Comparison of ENCODE assay signal across 8 mouse cellular contexts in the genomic region with DNA sequence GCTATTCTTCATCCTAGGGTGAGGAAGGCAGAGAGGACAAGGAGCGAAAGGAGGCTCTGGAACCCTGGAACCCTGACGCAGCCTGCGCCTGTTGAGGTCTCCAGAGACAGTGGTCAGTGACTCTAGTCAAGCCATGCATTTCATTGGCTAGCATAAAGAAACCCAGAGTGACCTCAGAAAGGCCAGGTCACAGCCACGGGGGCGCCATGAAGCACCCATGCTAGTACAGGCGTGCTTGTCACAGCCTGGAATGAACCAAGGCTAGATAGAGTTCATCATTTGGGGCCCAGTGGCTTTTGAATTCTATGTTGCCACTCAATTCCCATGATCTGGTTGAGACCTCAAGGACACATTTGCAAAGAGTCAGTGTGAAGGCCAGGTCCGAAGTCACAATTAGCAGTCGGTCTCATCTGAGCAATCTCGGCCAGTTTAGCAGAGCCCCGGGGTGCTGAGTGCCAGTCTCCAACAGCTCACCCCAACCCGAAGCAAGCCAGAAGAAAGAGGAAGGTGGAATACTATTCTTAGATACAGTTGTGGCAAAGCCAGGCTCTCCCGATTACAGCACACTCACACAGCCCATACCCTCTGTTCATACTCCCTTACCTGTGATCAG. TPM values are rescaled to one million over a fixed set of nuclear protein-coding genes. Genes with fewer than 3 reads are reported as not detected.
DNase-seq lines count a peak whose midpoint lies in the region; ATAC-seq lines count a peak whose summit lies in the region.

No protein-coding gene starts in this region.

- DNase-seq in heart, embryonic 10.5 days (ENCODE audit: low spot score): no peak
- no peak for DNase-seq in heart, adult 8-10 months (ENCODE audit: low spot score)
- no peak for DNase-seq in neural tube, embryonic 10.5 days (ENCODE audit: extremely low spot score, low spot score)
- no peak for DNase-seq in urinary bladder, postnatal 14 days (ENCODE audit: low spot score)

- peaks cover 30% of the 10 kb centered on the region for H3K4me1 ChIP-seq in heart, embryonic 10.5 days
- H3K4me1 ChIP-seq in neural tube, embryonic 12.5 days: no peaks in the 10 kb centered on the region
- peaks cover 8% of the 10 kb centered on the region for H3K4me1 ChIP-seq in limb, embryonic 12.5 days (replicated peaks)
- no peaks in the 10 kb centered on the region; the same call in 1 of the 2 replicates for H3K4me1 ChIP-seq in stomach, embryonic 14.5 days (ENCODE audit: control insufficient read depth, insufficient read depth, low read length)
- H3K4me1 ChIP-seq in forebrain, embryonic 13.5 days: no peaks in the 10 kb centered on the region

- no peak overlapping the region for H3K9ac ChIP-seq in neural tube, embryonic 12.5 days
- H3K9ac ChIP-seq in limb, embryonic 12.5 days (replicated peaks): no peak overlapping the region; the same call in 1 of the 2 replicates
- no peak overlapping the region for H3K9ac ChIP-seq in stomach, embryonic 14.5 days (replicated peaks; ENCODE audit: low read depth, low read length)
- H3K9ac ChIP-seq in forebrain, embryonic 13.5 days: no peak overlapping the region

- no peak for ATAC-seq in neural tube, embryonic 12.5 days (ENCODE audit: low FRiP score, low read depth)
- ATAC-seq in limb, embryonic 12.5 days (ENCODE audit: insufficient number of reproducible peaks, insufficient read depth, low FRiP score, low TSS enrichment, low read depth): no peak
- 0 out of 2 replicates have a peak, but pooled peaks have one; percentile 25 for ATAC-seq in stomach, embryonic 14.5 days (ENCODE audit: insufficient number of reproducible peaks, insufficient read depth, low FRiP score, low read depth)
- ATAC-seq in forebrain, embryonic 13.5 days: no peak

- no peaks in the 10 kb centered on the region for H3K9me3 ChIP-seq in heart, embryonic 10.5 days
- no peaks in the 10 kb centered on the region for H3K9me3 ChIP-seq in neural tube, embryonic 12.5 days
- H3K9me3 ChIP-seq in limb, embryonic 12.5 days: no peaks in the 10 kb centered on the region
- no peaks in the 10 kb centered on the region for H3K9me3 ChIP-seq in stomach, embryonic 14.5 days (ENCODE audit: control insufficient read depth, low read depth, low read length)
- H3K9me3 ChIP-seq in forebrain, embryonic 13.5 days (replicated peaks): no peaks in the 10 kb centered on the region

- H3K27ac ChIP-seq in heart, embryonic 10.5 days: peak overlapping the region; percentile 85
- no peak overlapping the region for H3K27ac ChIP-seq in neural tube, embryonic 12.5 days
- H3K27ac ChIP-seq in limb, embryonic 12.5 days: peak overlapping the region; percentile 67
- peak overlapping the region; percentile 69; the same call in 1 of the 2 replicates for H3K27ac ChIP-seq in stomach, embryonic 14.5 days (ENCODE audit: low read length)
- H3K27ac ChIP-seq in forebrain, embryonic 13.5 days: no peak overlapping the region

- H3K4me2 ChIP-seq in neural tube, embryonic 12.5 days (replicated peaks): peak overlapping the region; percentile 18; the same call in 1 of the 2 replicates
- H3K4me2 ChIP-seq in limb, embryonic 12.5 days: peak overlapping the region; percentile 19; the same call in 1 of the 2 replicates
- H3K4me2 ChIP-seq in stomach, embryonic 14.5 days (replicated peaks; ENCODE audit: low read depth, low read length): peak overlapping the region; percentile 15; the same call in 1 of the 2 replicates
- H3K4me2 ChIP-seq in forebrain, embryonic 13.5 days: no peak overlapping the region

- H3K27me3 ChIP-seq in heart, embryonic 10.5 days (ENCODE audit: insufficient read depth, poor library complexity, severe bottlenecking): peaks cover 4% of the 10 kb centered on the region; the same call in 1 of the 2 replicates
- no peaks in the 10 kb centered on the region for H3K27me3 ChIP-seq in neural tube, embryonic 12.5 days (replicated peaks)
- H3K27me3 ChIP-seq in limb, embryonic 12.5 days: peaks cover 4% of the 10 kb centered on the region; the same call in 1 of the 2 replicates
- H3K27me3 ChIP-seq in stomach, embryonic 14.5 days (ENCODE audit: control insufficient read depth, insufficient read depth, low read length): no peaks in the 10 kb centered on the region
- H3K27me3 ChIP-seq in forebrain, embryonic 13.5 days: no peaks in the 10 kb centered on the region

- H3K36me3 ChIP-seq in heart, embryonic 10.5 days: 0 out of 2 replicates have a peak, but pooled peaks cover 3% of the 10 kb centered on the region
- H3K36me3 ChIP-seq in neural tube, embryonic 12.5 days: no peaks in the 10 kb centered on the region
- no peaks in the 10 kb centered on the region for H3K36me3 ChIP-seq in limb, embryonic 12.5 days
- no peaks in the 10 kb centered on the region for H3K36me3 ChIP-seq in stomach, embryonic 14.5 days (ENCODE audit: control insufficient read depth, insufficient read depth, low read length)
- H3K36me3 ChIP-seq in forebrain, embryonic 13.5 days (ENCODE audit: poor library complexity, severe bottlenecking): no peaks in the 10 kb centered on the region

- WGBS in heart, embryonic 10.5 days: 75% methylated on average over 12 of the region's 12 CpGs
- WGBS in neural tube, embryonic 12.5 days: 93% methylated on average over 12 of the region's 12 CpGs
- WGBS in limb, embryonic 12.5 days: 85% methylated on average over 12 of the region's 12 CpGs
- 80% methylated on average over 12 of the region's 12 CpGs for WGBS in stomach, embryonic 14.5 days
- WGBS in forebrain, embryonic 13.5 days: 91% methylated on average over 12 of the region's 12 CpGs

- peak overlapping the region; percentile 42 for H3K4me3 ChIP-seq in heart, embryonic 10.5 days
- no peak overlapping the region for H3K4me3 ChIP-seq in neural tube, embryonic 12.5 days
- H3K4me3 ChIP-seq in limb, embryonic 12.5 days (replicated peaks): peak overlapping the region; percentile 16; the same call in 1 of the 2 replicates
- H3K4me3 ChIP-seq in stomach, embryonic 14.5 days (ENCODE audit: low read depth, low read length): peak overlapping the region; percentile 6; the same call in 1 of the 2 replicates
- H3K4me3 ChIP-seq in forebrain, embryonic 13.5 days: no peak overlapping the region

RNA-seq across cellular contexts. Expression of gene Sh3tc1, which starts 11.3 kb away (rescaled TPM):
- 7.8 and 13.1 TPM in 2 replicates for polyA plus RNA-seq in heart, embryonic 10.5 days (2016; fragmentation: Nextera tagmentation; extraction: Ambion mirVana)
- 1 to 10 TPM; 6.5 to 9.1 (median 7.9) TPM for total RNA-seq in heart, adult 8-10 months (2022)
- polyA plus RNA-seq in neural tube, embryonic 12.5 days (2016; fragmentation: Nextera tagmentation; extraction: Ambion mirVana): 3.4 and 3.6 TPM in 2 replicates
- 4.3 and 5.6 TPM in 2 replicates for polyA plus RNA-seq in limb, embryonic 12.5 days (2016; fragmentation: Nextera tagmentation; extraction: Ambion mirVana)
- 2.9 and 3.2 TPM in 2 replicates for polyA plus RNA-seq in stomach, embryonic 14.5 days (2014; fragmentation: Nextera tagmentation; extraction: Ambion mirVana)
- 1.7 and 2.1 TPM in 2 replicates for polyA plus RNA-seq in forebrain, embryonic 13.5 days (2015; fragmentation: Nextera tagmentation; extraction: Ambion mirVana)

RNA-seq across cellular contexts. Expression of gene Ablim2, which starts 29.2 kb away (rescaled TPM):
- 1.7 and 2.6 TPM in 2 replicates for polyA plus RNA-seq in heart, embryonic 10.5 days (2016; fragmentation: Nextera tagmentation; extraction: Ambion mirVana)
- 10 to 100 TPM; 18.5 to 28.5 (median 20.9) TPM for total RNA-seq in heart, adult 8-10 months (2022)
- polyA plus RNA-seq in neural tube, embryonic 12.5 days (2016; fragmentation: Nextera tagmentation; extraction: Ambion mirVana): 3.0 and 4.4 TPM in 2 replicates
- 1.1 TPM in 2 replicates for polyA plus RNA-seq in limb, embryonic 12.5 days (2016; fragmentation: Nextera tagmentation; extraction: Ambion mirVana)
- polyA plus RNA-seq in stomach, embryonic 14.5 days (2014; fragmentation: Nextera tagmentation; extraction: Ambion mirVana): 1.3 and 3.2 TPM in 2 replicates
- polyA plus RNA-seq in forebrain, embryonic 13.5 days (2015; fragmentation: Nextera tagmentation; extraction: Ambion mirVana): 2.0 and 3.5 TPM in 2 replicates

RNA-seq across cellular contexts. Expression of gene Htra3, which starts 48.9 kb away (rescaled TPM):
- polyA plus RNA-seq in heart, embryonic 10.5 days (2016; fragmentation: Nextera tagmentation; extraction: Ambion mirVana): 4.6 and 7.2 TPM in 2 replicates
- total RNA-seq in heart, adult 8-10 months (2022): 10 to 100 TPM; 70.4 to 85.8 (median 82.5) TPM
- 8.7 and 9.5 TPM in 2 replicates for polyA plus RNA-seq in neural tube, embryonic 12.5 days (2016; fragmentation: Nextera tagmentation; extraction: Ambion mirVana)
- polyA plus RNA-seq in limb, embryonic 12.5 days (2016; fragmentation: Nextera tagmentation; extraction: Ambion mirVana): 3.4 and 4.5 TPM in 2 replicates
- 52.2 and 54.7 TPM in 2 replicates for polyA plus RNA-seq in stomach, embryonic 14.5 days (2014; fragmentation: Nextera tagmentation; extraction: Ambion mirVana)
- 6.3 and 6.8 TPM in 2 replicates for polyA plus RNA-seq in forebrain, embryonic 13.5 days (2015; fragmentation: Nextera tagmentation; extraction: Ambion mirVana)

Comparison
In these comparisons a context has a peak if more than half of its experiments do, and no peak if none do; other contexts are left out.
1. H3K27ac ChIP-seq: peak in heart, embryonic 10.5 days (single experiment), limb, embryonic 12.5 days (single experiment) and stomach, embryonic 14.5 days (single experiment); none in neural tube, embryonic 12.5 days (single experiment) and forebrain, embryonic 13.5 days (single experiment).
2. H3K4me3 ChIP-seq: peak in heart, embryonic 10.5 days (single experiment), limb, embryonic 12.5 days (single experiment) and stomach, embryonic 14.5 days (single experiment); none in neural tube, embryonic 12.5 days (single experiment) and forebrain, embryonic 13.5 days (single experiment).